Mouse (Mus musculus): ENCODE data around the gene Vps16. TPM values are rescaled to one million over a fixed set of nuclear protein-coding genes. Genes with fewer than 3 reads are reported as not detected.

The Vps16 gene
- polyA plus RNA-seq, 1 experiment from 2014 or later, result 103 TPM

- H3K9ac ChIP-seq, result no peak overlapping the region
- H3K27ac ChIP-seq, result no peak overlapping the region
- no peaks in the 10 kb centered on the region for H3K9me3 ChIP-seq (replicated peaks)
- H3K4me1 ChIP-seq, result 0 out of 2 replicates have a peak, but pooled peaks cover 4% of the 10 kb centered on the region
- 72% methylated on average over 8 of the region's 8 CpGs for WGBS
- H3K4me2 ChIP-seq, result no peak overlapping the region
- H3K4me3 ChIP-seq (replicated peaks), result no peak overlapping the region
- ATAC-seq (replicated peaks; ENCODE audit: low FRiP score), result no peak
- H3K27me3 ChIP-seq, result no peaks in the 10 kb centered on the region
- H3K36me3 ChIP-seq, result peaks cover 5% of the 10 kb centered on the region
Measured at GRCm38 (mm10) chr2:130472908-130473510, 48.9 kb downstream of the Vps16 start.

GRCm38 (mm10) chr2:130475764-130476163 lies 51.6 kb downstream of the Vps16 start:
- peaks cover 12% of the 10 kb centered on the region for H3K36me3 ChIP-seq
- WGBS, result 93% methylated on average over 11 of the region's 11 CpGs
- ATAC-seq (replicated peaks; ENCODE audit: low FRiP score), result no peak
- no peaks in the 10 kb centered on the region for H3K27me3 ChIP-seq
- peaks cover 5% of the 10 kb centered on the region; the same call in 1 of the 2 replicates for H3K9me3 ChIP-seq (replicated peaks)
- H3K27ac ChIP-seq, result no peak overlapping the region
- H3K4me3 ChIP-seq (replicated peaks), result no peak overlapping the region
- 0 out of 2 replicates have a peak, but pooled peaks cover 2% of the 10 kb centered on the region for H3K4me1 ChIP-seq
- no peak overlapping the region for H3K4me2 ChIP-seq
- H3K9ac ChIP-seq, result no peak overlapping the region

- Histone ChIP-seq H3K4me2 (no peak overlapping the region), H3K4me1 (0 out of 2 replicates have a peak, but pooled peaks cover 2% of the 10 kb centered on the region), H3K9ac (no peak overlapping the region), H3K36me3 (peaks cover 12% of the 10 kb centered on the region), H3K4me3 (replicated peaks) (no peak overlapping the region), H3K27me3 (no peaks in the 10 kb centered on the region), H3K9me3 (replicated peaks) (peaks cover 5% of the 10 kb centered on the region; the same call in 1 of the 2 replicates), H3K27ac (no peak overlapping the region)
- ATAC-seq (replicated peaks; ENCODE audit: low FRiP score), result no peak
- WGBS, result 57% methylated on average over 6 of the region's 6 CpGs
Measured at GRCm38 (mm10) chr2:130476666-130477297, 52.6 kb downstream of the Vps16 start.

- no peak overlapping the region for H3K9ac ChIP-seq
- no peak overlapping the region for H3K4me3 ChIP-seq (replicated peaks)
- no peak overlapping the region for H3K27ac ChIP-seq
- H3K27me3 ChIP-seq, result no peaks in the 10 kb centered on the region
- H3K9me3 ChIP-seq (replicated peaks), result peaks cover 5% of the 10 kb centered on the region; the same call in 1 of the 2 replicates
- H3K36me3 ChIP-seq, result peaks cover 12% of the 10 kb centered on the region
- 86% methylated on average over 4 of the region's 4 CpGs for WGBS
- no peaks in the 10 kb centered on the region for H3K4me1 ChIP-seq
- ATAC-seq (replicated peaks; ENCODE audit: low FRiP score), result no peak
- H3K4me2 ChIP-seq, result no peak overlapping the region
Measured at GRCm38 (mm10) chr2:130482177-130482576, 58.0 kb downstream of the Vps16 start.

- ATAC-seq (replicated peaks; ENCODE audit: low FRiP score), result no peak
- H3K27me3 ChIP-seq, result no peaks in the 10 kb centered on the region
- no peak overlapping the region for H3K4me2 ChIP-seq
- no peak overlapping the region for H3K9ac ChIP-seq
- H3K27ac ChIP-seq, result no peak overlapping the region
- H3K4me3 ChIP-seq (replicated peaks), result no peak overlapping the region
- H3K36me3 ChIP-seq, result peaks cover 11% of the 10 kb centered on the region
- no peaks in the 10 kb centered on the region for H3K4me1 ChIP-seq
- 82% methylated on average over 3 of the region's 3 CpGs for WGBS
- H3K9me3 ChIP-seq (replicated peaks), result peaks cover 5% of the 10 kb centered on the region; the same call in 1 of the 2 replicates
Measured at GRCm38 (mm10) chr2:130482700-130483099, 58.6 kb downstream of the Vps16 start.

- Histone ChIP-seq H3K9ac (no peak overlapping the region), H3K9me3 (replicated peaks) (peaks cover 5% of the 10 kb centered on the region; the same call in 1 of the 2 replicates), H3K36me3 (no peaks in the 10 kb centered on the region), H3K27ac (no peak overlapping the region), H3K27me3 (no peaks in the 10 kb centered on the region), H3K4me3 (replicated peaks) (no peak overlapping the region), H3K4me1 (no peaks in the 10 kb centered on the region), H3K4me2 (no peak overlapping the region)
- 96% methylated on average over 1 of the region's 1 CpGs for WGBS
- ATAC-seq (replicated peaks; ENCODE audit: low FRiP score), result no peak
Measured at GRCm38 (mm10) chr2:130484206-130484605, 60.1 kb downstream of the Vps16 start.

GRCm38 (mm10) chr2:130488002-130488401 lies 63.9 kb downstream of the Vps16 start:
- WGBS, result 93% methylated on average over 2 of the region's 2 CpGs
- H3K4me1 ChIP-seq, result peaks cover 2% of the 10 kb centered on the region; the same call in 1 of the 2 replicates
- H3K27me3 ChIP-seq, result no peaks in the 10 kb centered on the region
- no peak overlapping the region for H3K4me2 ChIP-seq
- ATAC-seq (replicated peaks; ENCODE audit: low FRiP score), result no peak
- H3K36me3 ChIP-seq, result no peaks in the 10 kb centered on the region
- no peaks in the 10 kb centered on the region for H3K9me3 ChIP-seq (replicated peaks)
- no peak overlapping the region for H3K4me3 ChIP-seq (replicated peaks)
- H3K9ac ChIP-seq, result no peak overlapping the region
- no peak overlapping the region for H3K27ac ChIP-seq

GRCm38 (mm10) chr2:130488600-130488999 lies 64.5 kb downstream of the Vps16 start:
- Histone ChIP-seq H3K27ac (no peak overlapping the region), H3K4me3 (replicated peaks) (no peak overlapping the region), H3K36me3 (no peaks in the 10 kb centered on the region), H3K27me3 (no peaks in the 10 kb centered on the region), H3K4me1 (peaks cover 2% of the 10 kb centered on the region; the same call in 1 of the 2 replicates), H3K4me2 (no peak overlapping the region), H3K9me3 (replicated peaks) (no peaks in the 10 kb centered on the region), H3K9ac (no peak overlapping the region)
- WGBS, result 86% methylated on average over 4 of the region's 4 CpGs
- no peak for ATAC-seq (replicated peaks; ENCODE audit: low FRiP score)

GRCm38 (mm10) chr2:130491162-130491561 lies 67.0 kb downstream of the Vps16 start:
- Histone ChIP-seq H3K27me3 (no peaks in the 10 kb centered on the region), H3K4me1 (peaks cover 6% of the 10 kb centered on the region), H3K9ac (no peak overlapping the region), H3K9me3 (replicated peaks) (no peaks in the 10 kb centered on the region), H3K36me3 (no peaks in the 10 kb centered on the region), H3K27ac (peak overlapping the region; percentile 37; the same call in 1 of the 2 replicates), H3K4me2 (no peak overlapping the region), H3K4me3 (replicated peaks) (no peak overlapping the region)
- 43% methylated on average over 4 of the region's 4 CpGs for WGBS
- ATAC-seq (replicated peaks; ENCODE audit: low FRiP score), result no peak

GRCm38 (mm10) chr2:130491587-130491986 lies 67.4 kb downstream of the Vps16 start:
- H3K27me3 ChIP-seq, result no peaks in the 10 kb centered on the region
- WGBS, result 29% methylated on average over 7 of the region's 7 CpGs
- no peak overlapping the region for H3K4me3 ChIP-seq (replicated peaks)
- no peak overlapping the region for H3K27ac ChIP-seq
- H3K9ac ChIP-seq, result no peak overlapping the region
- peaks cover 7% of the 10 kb centered on the region for H3K4me1 ChIP-seq
- no peaks in the 10 kb centered on the region for H3K36me3 ChIP-seq
- H3K9me3 ChIP-seq (replicated peaks), result no peaks in the 10 kb centered on the region
- no peak for ATAC-seq (replicated peaks; ENCODE audit: low FRiP score)
- no peak overlapping the region for H3K4me2 ChIP-seq

Data from kidney, embryonic 15.5 days (tissue).